Mouse (Mus musculus) natural killer cell, adult 2 months (primary cell): ENCODE measurements around the gene Vasp.
A peak's percentile ranks its signal among the peaks of the same experiment; 100 is the strongest.

Experiments used
- DNase-seq, 2 experiments: peaks; one replicate each; pipeline ENCODE4 v3.0.0; 2022; ENCODE audit warnings: low spot score in 2 of 2

Gene Vasp

DNA sequence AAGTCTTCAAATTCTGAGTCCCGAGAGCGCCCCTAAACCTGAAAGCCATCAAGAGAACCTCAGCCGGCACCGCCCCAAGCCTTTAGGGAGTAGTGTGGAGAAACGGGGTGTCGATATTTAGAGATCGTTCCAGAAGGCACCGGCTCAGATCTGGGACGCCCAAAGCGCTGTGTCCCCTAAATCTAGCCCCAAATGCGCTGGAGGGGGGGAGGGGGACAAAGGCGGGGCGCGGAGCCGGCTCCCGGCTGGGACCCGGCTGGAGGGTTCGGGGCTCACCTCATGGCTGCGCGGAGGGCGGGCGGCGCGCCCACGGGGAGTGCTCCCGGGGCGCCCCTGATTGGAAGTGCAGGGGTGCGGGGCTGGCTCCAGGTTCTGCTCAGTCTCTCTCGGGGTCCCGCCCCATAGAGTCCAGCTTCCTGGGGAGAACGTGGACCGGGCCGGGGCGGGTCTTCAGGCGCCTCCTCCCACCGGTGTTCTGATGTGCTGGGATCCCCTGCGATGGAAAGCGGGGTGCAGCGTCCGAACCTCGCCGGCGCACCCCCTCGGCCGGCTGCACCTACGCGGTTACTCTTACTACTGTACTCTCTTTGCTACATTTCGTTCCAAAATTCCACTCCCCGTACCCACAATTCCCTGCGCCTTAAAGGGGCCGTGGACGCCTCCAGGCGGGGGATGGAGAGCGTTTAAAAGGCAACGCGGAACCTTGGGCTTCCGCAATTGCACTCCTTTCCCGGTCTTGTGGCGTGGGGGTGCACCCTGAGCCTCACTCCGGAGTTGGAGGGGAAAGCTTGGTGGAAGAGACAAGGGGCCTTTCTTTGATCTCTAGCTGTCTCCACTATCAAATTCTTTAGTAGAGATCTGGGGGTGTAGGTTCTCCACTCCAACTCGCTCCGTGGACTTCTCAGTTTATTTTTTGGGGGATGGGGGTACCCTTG is at the start of gene Vasp:
TSS of gene Vasp (minus strand) at position 580 of the 935 bp plus-strand sequence.
- DNase-seq, result peak; percentile 71 to 81

DNA sequence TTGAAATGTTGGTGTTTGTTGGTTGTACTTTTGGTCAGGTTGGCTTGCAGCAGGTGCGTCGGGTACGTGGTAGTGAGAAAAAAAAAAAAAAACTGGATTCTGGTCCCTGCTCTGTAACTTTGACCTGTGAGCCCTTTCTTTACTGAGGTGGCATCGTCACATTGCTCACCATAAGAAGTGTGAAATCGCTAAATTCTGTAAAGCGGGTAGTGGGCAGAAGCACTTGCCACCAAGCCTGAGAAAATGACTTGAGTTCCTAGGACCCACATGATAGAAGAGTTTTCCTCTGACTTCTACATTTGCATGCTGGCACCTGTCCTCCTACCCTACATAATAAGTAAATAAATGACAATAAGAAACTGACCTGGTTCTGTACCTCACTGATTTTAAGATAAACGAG is 49.0 kb upstream of the Vasp start:
- DNase-seq, result peak; percentile 21 to 42

GRCm38 (mm10) chr7:19319906-19320305 is 48.3 kb upstream of the Vasp start:
- DNase-seq, result peak; percentile 96

DNA sequence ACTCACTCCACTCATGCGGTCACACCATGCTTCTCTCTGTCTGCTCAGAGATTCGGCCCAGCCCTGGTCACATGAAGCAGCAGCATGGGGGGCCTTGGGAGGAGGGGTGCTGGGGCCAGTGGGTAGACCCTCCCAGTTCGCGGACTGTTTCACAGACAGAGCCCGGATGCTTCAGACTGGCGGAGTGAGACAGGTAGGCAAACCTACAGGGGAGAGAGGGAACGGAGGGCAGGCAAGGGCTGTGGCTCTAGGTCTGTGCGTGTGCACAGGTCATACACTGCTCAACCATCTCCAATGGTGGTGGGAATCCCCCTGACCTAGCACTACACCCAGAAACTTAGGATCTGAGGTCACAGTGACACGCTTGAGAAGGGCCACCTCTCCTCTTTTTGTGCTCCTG is 47.8 kb upstream of the Vasp start:
- no peak for DNase-seq

- DNase-seq, result peak in 1 of 2 experiments; percentile 44
Observed at GRCm38 (mm10) chr7:19318676-19319075, 47.1 kb upstream of the Vasp start.

GRCm38 (mm10) chr7:19318201-19318600 is 46.6 kb upstream of the Vasp start:
- no peak for DNase-seq

GRCm38 (mm10) chr7:19316451-19317161 is 45.0 kb upstream of the Vasp start:
- DNase-seq, result peak; percentile 56 to 59

DNA sequence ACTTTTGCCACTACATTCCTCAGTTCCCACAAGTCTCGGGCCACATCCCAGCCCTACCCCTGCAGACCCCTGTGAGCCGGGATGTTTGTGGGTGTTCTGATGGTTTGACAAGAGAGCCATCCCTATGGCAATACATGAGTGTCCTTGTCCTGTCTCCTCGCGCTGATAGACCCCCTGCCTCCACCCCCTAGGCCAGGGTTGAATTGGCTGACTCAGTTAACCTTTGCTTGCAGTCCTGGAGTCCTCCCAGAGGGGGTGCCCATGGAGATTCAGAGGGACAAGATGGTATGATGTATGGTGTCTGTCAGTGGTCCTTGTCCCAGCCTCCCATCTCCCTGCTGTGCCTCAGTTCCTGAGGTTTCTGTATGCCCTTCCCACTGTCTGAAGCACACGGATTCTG is 42.4 kb upstream of the Vasp start:
- no peak for DNase-seq

DNA sequence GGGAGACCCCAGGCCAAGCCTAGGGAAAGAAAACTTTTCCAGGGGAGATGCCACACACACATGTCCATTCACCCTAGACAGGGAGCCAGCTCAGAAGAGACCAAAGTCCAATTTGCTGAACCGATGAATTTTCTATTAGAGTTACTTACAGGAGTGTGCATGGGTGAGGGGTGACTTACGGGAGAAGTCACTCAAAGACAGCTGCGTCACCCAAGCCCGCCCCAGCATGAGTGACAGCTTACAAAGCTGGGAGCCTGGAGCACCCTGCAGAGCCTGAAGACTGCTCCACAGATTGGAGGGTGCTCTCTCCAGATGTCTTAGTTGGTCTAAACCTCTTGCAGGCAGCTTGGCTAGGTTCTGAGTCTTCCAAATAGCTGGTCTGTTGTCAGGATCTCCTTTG is 40.4 kb upstream of the Vasp start:
- no peak for DNase-seq

- peak; percentile 95 to 96 for DNase-seq
Observed at GRCm38 (mm10) chr7:19309884-19310641, 38.4 kb upstream of the Vasp start, which contains the start of gene Fosb. Gene Fosb (minus strand): TSS chr7:19310051.

- no peak for DNase-seq
Observed at GRCm38 (mm10) chr7:19309278-19309883, 37.8 kb upstream of the Vasp start.

GRCm38 (mm10) chr7:19308454-19309277 is 37.0 kb upstream of the Vasp start:
- peak; percentile 91 for DNase-seq

GRCm38 (mm10) chr7:19307739-19308453 is 36.3 kb upstream of the Vasp start:
- DNase-seq, result peak in 1 of 2 experiments; percentile 46

GRCm38 (mm10) chr7:19306819-19307738 is 35.5 kb upstream of the Vasp start:
- no peak for DNase-seq

- DNase-seq, result no peak
Observed at GRCm38 (mm10) chr7:19305796-19306765, 34.5 kb upstream of the Vasp start.

DNA sequence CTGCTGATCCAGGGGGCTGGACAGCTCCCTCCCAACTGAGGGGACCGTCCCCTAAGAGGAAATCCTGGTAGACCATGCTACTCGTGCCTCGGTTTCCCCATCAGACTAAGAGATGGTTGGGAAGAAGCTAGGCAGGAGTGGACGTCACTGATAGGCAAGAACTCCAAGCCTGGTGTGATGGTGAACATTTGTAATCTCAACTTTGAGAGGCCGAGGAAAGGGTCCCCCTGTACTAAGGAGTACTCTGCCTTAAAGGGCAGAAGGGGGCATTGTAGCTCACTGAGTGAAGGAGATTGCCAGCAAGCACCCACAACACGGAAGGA is 33.8 kb upstream of the Vasp start:
- no peak for DNase-seq

DNA sequence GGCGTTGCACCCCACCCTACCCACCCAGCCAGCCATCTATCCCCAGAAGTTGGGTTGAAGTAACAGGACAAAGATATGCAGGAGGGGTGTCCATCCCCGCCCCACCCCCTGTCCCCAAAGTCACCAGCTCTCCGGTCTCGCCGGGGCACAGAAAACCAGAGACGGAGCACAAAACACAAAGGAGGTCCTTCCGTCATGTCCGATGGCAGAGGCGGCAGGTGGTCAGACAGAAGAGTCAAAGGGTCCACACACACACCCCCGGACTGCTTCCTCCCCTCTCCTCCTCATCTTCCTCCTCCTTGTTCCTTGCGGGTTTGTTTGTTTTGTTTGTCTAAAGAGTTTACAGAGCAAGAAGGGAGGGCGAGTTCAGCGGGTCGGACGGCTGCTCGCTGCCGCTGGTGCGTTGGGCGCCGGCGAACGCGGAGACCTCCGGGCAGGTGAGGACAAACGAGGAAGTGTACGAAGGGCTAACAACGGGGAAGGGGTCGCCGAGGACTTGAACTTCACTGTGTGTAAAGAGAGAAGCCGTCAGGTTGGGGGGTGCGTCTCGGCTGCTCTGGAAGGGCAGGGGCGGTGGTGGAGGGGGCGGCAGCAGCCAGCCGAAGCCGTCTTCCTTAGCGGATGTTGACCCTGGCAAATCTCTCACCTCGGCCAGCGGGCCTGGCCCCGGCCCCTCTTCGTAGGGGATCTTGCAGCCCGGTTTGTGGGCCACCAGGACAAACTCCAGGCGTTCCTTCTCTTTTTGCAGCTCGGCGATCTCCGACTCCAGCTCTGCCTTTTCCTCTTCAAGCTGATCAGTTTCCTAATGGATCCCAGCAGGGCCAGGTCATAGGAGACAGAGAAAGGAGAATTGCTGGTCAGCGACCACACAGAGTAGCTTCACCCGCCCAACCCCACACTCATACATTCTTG is 33.1 kb upstream of the Vasp start:
- peak in 1 of 2 experiments; percentile 23 for DNase-seq
